In the genomic region with DNA sequence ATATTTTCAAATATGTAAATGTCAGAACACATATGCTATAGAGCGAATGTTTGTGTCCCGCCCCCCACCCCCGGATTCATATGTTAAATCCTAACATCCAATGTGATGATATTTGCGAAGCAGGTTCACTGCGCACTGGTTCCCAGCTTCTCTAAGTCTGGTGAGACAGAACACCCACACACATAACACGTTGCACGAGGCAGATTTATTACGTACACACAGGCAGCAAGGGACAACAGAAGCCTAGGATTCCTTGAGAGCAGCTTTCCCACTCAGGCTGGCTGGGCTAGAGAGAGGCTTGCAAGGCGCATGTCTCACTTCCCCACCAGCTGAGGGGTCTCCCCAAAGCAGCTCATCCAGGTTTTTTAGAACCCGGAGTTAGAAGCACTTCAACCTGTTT, we compare ENCODE assay signal across 18 mouse cellular contexts. TPM values are rescaled to one million over a fixed set of nuclear protein-coding genes. Genes with fewer than 3 reads are reported as not detected.
DNase-seq lines count a peak whose midpoint lies in the region; ATAC-seq and TF ChIP-seq lines count a peak whose summit lies in the region.
"Had no signal": no experiment of that assay in that cellular context is flagged by ENCODE, and none has a peak within 500 bp of the region (broad histone marks: within the 10 kb centered on the region; RNA-seq: fewer than 3 reads in every experiment).

No protein-coding gene starts in this region.

- no peaks in the 10 kb centered on the region for H3K27me3 ChIP-seq in hindbrain, embryonic 10.5 days (ENCODE audit: insufficient read depth, poor library complexity, severe bottlenecking)
- no peaks in the 10 kb centered on the region for H3K27me3 ChIP-seq in hindbrain, postnatal 0 days (ENCODE audit: insufficient read depth, low read length)
- H3K27me3 ChIP-seq in forebrain, embryonic 16.5 days (replicated peaks; ENCODE audit: control insufficient read depth, insufficient read depth, low read length): no peaks in the 10 kb centered on the region
- H3K27me3 ChIP-seq: embryonic facial prominence, embryonic 12.5 days; limb, embryonic 15.5 days; lung, embryonic 15.5 days had no signal

- H3K9ac ChIP-seq in hindbrain, postnatal 0 days (replicated peaks; ENCODE audit: low read length): no peak overlapping the region
- H3K9ac ChIP-seq in forebrain, embryonic 16.5 days (replicated peaks; ENCODE audit: low read depth, low read length): no peak overlapping the region
- H3K9ac ChIP-seq: embryonic facial prominence, embryonic 12.5 days; limb, embryonic 15.5 days; lung, embryonic 15.5 days had no signal

- ATAC-seq in hindbrain, postnatal 0 days: no peak
- ATAC-seq in forebrain, embryonic 16.5 days: peak; percentile 67

- no peak overlapping the region for H3K4me2 ChIP-seq in hindbrain, postnatal 0 days (ENCODE audit: low read depth, low read length)
- H3K4me2 ChIP-seq in forebrain, embryonic 16.5 days (ENCODE audit: low read length): no peak overlapping the region
- H3K4me2 ChIP-seq: embryonic facial prominence, embryonic 12.5 days; limb, embryonic 15.5 days; lung, embryonic 15.5 days had no signal

- H3K9me3 ChIP-seq in hindbrain, embryonic 10.5 days: no peaks in the 10 kb centered on the region
- no peaks in the 10 kb centered on the region for H3K9me3 ChIP-seq in hindbrain, postnatal 0 days (ENCODE audit: low read length)
- no peaks in the 10 kb centered on the region for H3K9me3 ChIP-seq in forebrain, embryonic 16.5 days (ENCODE audit: control insufficient read depth, low read length)
- H3K9me3 ChIP-seq: embryonic facial prominence, embryonic 12.5 days; limb, embryonic 15.5 days; lung, embryonic 15.5 days; megakaryocyte, embryonic 14.5 days had no signal

- no peak overlapping the region for H3K4me3 ChIP-seq in hindbrain, embryonic 10.5 days
- no peak overlapping the region for H3K4me3 ChIP-seq in hindbrain, postnatal 0 days (ENCODE audit: low read length)
- no peak overlapping the region for H3K4me3 ChIP-seq in forebrain, embryonic 16.5 days (replicated peaks; ENCODE audit: low read length)
- H3K4me3 ChIP-seq: embryonic facial prominence, embryonic 12.5 days; limb, embryonic 15.5 days; lung, embryonic 15.5 days; megakaryocyte, embryonic 14.5 days had no signal

- H3K27ac ChIP-seq in hindbrain, embryonic 10.5 days: 0 out of 2 replicates have a peak overlapping the region, but pooled peaks have one; percentile 29
- no peak overlapping the region for H3K27ac ChIP-seq in hindbrain, postnatal 0 days
- H3K27ac ChIP-seq in forebrain, embryonic 16.5 days (ENCODE audit: low read length): no peak overlapping the region
- H3K27ac ChIP-seq: embryonic facial prominence, embryonic 12.5 days; limb, embryonic 15.5 days; lung, embryonic 15.5 days had no signal

- DNase-seq in hindbrain, embryonic 10.5 days (ENCODE audit: low spot score): no peak
- no peak for DNase-seq in hindbrain, postnatal 0 days (ENCODE audit: low spot score)
- peak; percentile 80 for DNase-seq in brain, adult 2 months (ENCODE audit: low read depth, low spot score)
- DNase-seq in right cerebral cortex, adult 18-20 months: peak; percentile 63
- DNase-seq in kidney, adult 18-20 months: no peak
- no peak for DNase-seq in lung, postnatal 36 days
- DNase-seq: cerebellum, adult 9-10 months; heart, postnatal 14 days; kidney, postnatal 14 days; thymus, postnatal 14 days had no signal

- no peaks in the 10 kb centered on the region for H3K36me3 ChIP-seq in hindbrain, embryonic 10.5 days
- H3K36me3 ChIP-seq in hindbrain, postnatal 0 days (ENCODE audit: insufficient read depth, low read length): no peaks in the 10 kb centered on the region
- H3K36me3 ChIP-seq in forebrain, embryonic 16.5 days (ENCODE audit: control insufficient read depth, insufficient read depth): no peaks in the 10 kb centered on the region
- H3K36me3 ChIP-seq: embryonic facial prominence, embryonic 12.5 days; limb, embryonic 15.5 days; lung, embryonic 15.5 days had no signal

- H3K4me1 ChIP-seq in hindbrain, embryonic 10.5 days (replicated peaks): no peaks in the 10 kb centered on the region
- no peaks in the 10 kb centered on the region for H3K4me1 ChIP-seq in hindbrain, postnatal 0 days (ENCODE audit: insufficient read depth, low read length)
- no peaks in the 10 kb centered on the region for H3K4me1 ChIP-seq in forebrain, embryonic 16.5 days (replicated peaks; ENCODE audit: control insufficient read depth, insufficient read depth, low read length)
- H3K4me1 ChIP-seq: embryonic facial prominence, embryonic 12.5 days; limb, embryonic 15.5 days; lung, embryonic 15.5 days had no signal

- 85% methylated on average over 10 of the region's 10 CpGs for WGBS in hindbrain, embryonic 10.5 days
- WGBS in hindbrain, postnatal 0 days: 75% methylated on average over 10 of the region's 10 CpGs
- 60% methylated on average over 10 of the region's 10 CpGs for WGBS in forebrain, embryonic 16.5 days

- no peak for TF ChIP-seq CTCF in hindbrain, postnatal 0 days (IDR thresholded peaks at IDR 0.05; ENCODE audit: low read depth)

RNA-seq across cellular contexts. Expression of a gene that starts 15.0 kb away (rescaled TPM):
- 20.7 and 22.7 TPM in 2 replicates for polyA plus RNA-seq in hindbrain, embryonic 10.5 days (2016; fragmentation: Nextera tagmentation; extraction: Ambion mirVana)
- 0.25 and 0.58 TPM in 2 replicates for total RNA-seq in hindbrain, postnatal 0 days (2014; rRNA removed)
- polyA plus RNA-seq in hindbrain, postnatal 0 days (2015; fragmentation: Nextera tagmentation; extraction: Ambion mirVana): 2.9 and 3.4 TPM in 2 replicates
- polyA plus RNA-seq in forebrain, embryonic 16.5 days (2015; fragmentation: Nextera tagmentation; extraction: Ambion mirVana): 7.0 and 7.5 TPM in 2 replicates

RNA-seq across cellular contexts. Expression of a gene that starts 15.8 kb away (rescaled TPM):
- polyA plus RNA-seq in hindbrain, embryonic 10.5 days (2016; fragmentation: Nextera tagmentation; extraction: Ambion mirVana): not detected in 2 replicates
- total RNA-seq in hindbrain, postnatal 0 days (2014; rRNA removed): not detected in 2 replicates
- polyA plus RNA-seq in hindbrain, postnatal 0 days (2015; fragmentation: Nextera tagmentation; extraction: Ambion mirVana): 0.35 TPM in 1 of 2 replicates, not detected in the other
- polyA plus RNA-seq in forebrain, embryonic 16.5 days (2015; fragmentation: Nextera tagmentation; extraction: Ambion mirVana): not detected in 2 replicates
- total RNA-seq: heart, postnatal 14 days; MEL had no signal
- polyA plus RNA-seq: gonadal fat pad, adult 2 months; intestine, embryonic 14.5 days; limb, embryonic 15.5 days; lung, embryonic 15.5 days had no signal

Comparison
In these comparisons a context has a peak if more than half of its experiments do, and no peak if none do; other contexts are left out.
1. DNase-seq: peak in brain, adult 2 months (single experiment) and right cerebral cortex, adult 18-20 months (single experiment); none in hindbrain, embryonic 10.5 days (single experiment), hindbrain, postnatal 0 days (single experiment), kidney, adult 18-20 months (single experiment) and lung, postnatal 36 days (single experiment).